Mouse (Mus musculus) intestine, embryonic 16.5 days (tissue): ENCODE results near the gene Gm45140. TPM values are rescaled to one million over a fixed set of nuclear protein-coding genes. Genes with fewer than 3 reads are reported as not detected.

Source experiments
- ATAC-seq: fragments of 200-750 bp; cut with Nextera tagmentation; 2 replicates; pipeline ENCODE4 v1.8.0; 2017; ENCODE audit warnings: moderate TSS enrichment, moderate library complexity
- H3K27ac ChIP-seq: fragments of 300-500 bp; sonication (generic); 2 replicates; pipeline ENCODE4 v1.5.1; 2014; ENCODE audit warnings: mild to moderate bottlenecking, low read length
- H3K27me3 ChIP-seq: fragments of 300-500 bp; sonication (generic); replicated peaks from 2 replicates; pipeline ENCODE4 v1.6.1; 2014; ENCODE audit warnings: low read length, control low read depth, mixed read lengths; ENCODE audit not compliant: control insufficient read depth, insufficient read depth
- H3K36me3 ChIP-seq: fragments of 300-500 bp; sonication (generic); 2 replicates; pipeline ENCODE4 v1.6.1; 2014; ENCODE audit warnings: low read length, control low read depth; ENCODE audit not compliant: control insufficient read depth, insufficient read depth
- H3K4me1 ChIP-seq: fragments of 300-500 bp; sonication (generic); 2 replicates; pipeline ENCODE4 v1.6.1; 2014; ENCODE audit warnings: low read length, control low read depth, mixed read lengths; ENCODE audit not compliant: control insufficient read depth, insufficient read depth
- H3K4me2 ChIP-seq: fragments of 300-500 bp; sonication (generic); 2 replicates; pipeline ENCODE4 v1.6.1; 2014; ENCODE audit warnings: low read depth, low read length, control low read depth
- H3K4me3 ChIP-seq: fragments of 300-500 bp; sonication (generic); 2 replicates; pipeline ENCODE4 v1.5.1; 2014; ENCODE audit warnings: mild to moderate bottlenecking, low read length
- H3K9ac ChIP-seq: fragments of 300-500 bp; sonication (generic); 2 replicates; pipeline ENCODE4 v1.6.1; 2014; ENCODE audit warnings: low read depth, low read length
- H3K9me3 ChIP-seq: fragments of 300-500 bp; sonication (generic); 2 replicates; pipeline ENCODE4 v1.6.1; 2016; ENCODE audit warnings: low read length, control low read depth; ENCODE audit not compliant: control insufficient read depth
- WGBS: fragments of 180-500 bp; shearing (Covaris S2); extraction: QIAGEN DNeasy Blood & Tissue Kit; methylation state at CpG from one replicate; pipeline ENCODE4 v1.1.7; 2014; 5-methylcytosine and 5-hydroxymethylcytosine counted together
- polyA plus RNA-seq: library from polyadenylated mRNA; unstranded; fragments of >200 nt; fragmentation: Nextera tagmentation; extraction: Ambion mirVana; gene quantifications from 2 replicates; pipeline ENCODE4 v1.2.1, GENCODE M21; 2015

Gm45140 gene
- polyA plus RNA-seq, 1 experiment from 2014 or later: 4.1 TPM

- H3K27me3 ChIP-seq: no peaks in the 10 kb centered on the region
- H3K4me3 ChIP-seq: no peak overlapping the region
- no peak for ATAC-seq
- H3K9ac ChIP-seq: 0 out of 2 replicates have a peak overlapping the region, but pooled peaks have one; percentile 49
- no peaks in the 10 kb centered on the region for H3K36me3 ChIP-seq
- peak overlapping the region; percentile 92 for H3K27ac ChIP-seq
- no peak overlapping the region for H3K4me2 ChIP-seq
- H3K9me3 ChIP-seq: no peaks in the 10 kb centered on the region
- peaks cover 29% of the 10 kb centered on the region for H3K4me1 ChIP-seq
- 92% methylated on average over 9 of the region's 9 CpGs for WGBS
Observed at GRCm38 (mm10) chr6:87788266-87788895, 47.2 kb downstream of the Gm45140 start.

- H3K4me1 ChIP-seq: peaks cover 29% of the 10 kb centered on the region
- no peak overlapping the region for H3K4me2 ChIP-seq
- 79% methylated on average over 6 of the region's 6 CpGs for WGBS
- H3K4me3 ChIP-seq: no peak overlapping the region
- peak overlapping the region; percentile 7; the same call in 1 of the 2 replicates for H3K27ac ChIP-seq
- no peak overlapping the region for H3K9ac ChIP-seq
- no peaks in the 10 kb centered on the region for H3K36me3 ChIP-seq
- no peaks in the 10 kb centered on the region for H3K27me3 ChIP-seq
- no peaks in the 10 kb centered on the region for H3K9me3 ChIP-seq
- ATAC-seq: no peak
Observed at GRCm38 (mm10) chr6:87787108-87787890, 48.3 kb downstream of the Gm45140 start.

- H3K27me3 ChIP-seq: no peaks in the 10 kb centered on the region
- no peak overlapping the region for H3K9ac ChIP-seq
- H3K4me1 ChIP-seq: peaks cover 29% of the 10 kb centered on the region
- 86% methylated on average over 5 of the region's 5 CpGs for WGBS
- H3K9me3 ChIP-seq: no peaks in the 10 kb centered on the region
- no peak overlapping the region for H3K27ac ChIP-seq
- H3K36me3 ChIP-seq: no peaks in the 10 kb centered on the region
- H3K4me3 ChIP-seq: no peak overlapping the region
- ATAC-seq: no peak
- H3K4me2 ChIP-seq: no peak overlapping the region
Observed at GRCm38 (mm10) chr6:87786621-87787020, 49.0 kb downstream of the Gm45140 start.

GRCm38 (mm10) chr6:87784033-87784432, 51.6 kb downstream of the Gm45140 start:
- Histone ChIP-seq H3K9me3 (no peaks in the 10 kb centered on the region), H3K4me2 (no peak overlapping the region), H3K4me3 (no peak overlapping the region), H3K27ac (no peak overlapping the region), H3K36me3 (no peaks in the 10 kb centered on the region), H3K4me1 (peaks cover 16% of the 10 kb centered on the region), H3K27me3 (no peaks in the 10 kb centered on the region), H3K9ac (no peak overlapping the region)
- no peak for ATAC-seq
- WGBS: 81% methylated on average over 8 of the region's 8 CpGs

- H3K27me3 ChIP-seq: no peaks in the 10 kb centered on the region
- H3K9ac ChIP-seq: no peak overlapping the region
- H3K4me3 ChIP-seq: no peak overlapping the region
- peaks cover 17% of the 10 kb centered on the region for H3K4me1 ChIP-seq
- ATAC-seq: no peak
- no peaks in the 10 kb centered on the region for H3K36me3 ChIP-seq
- H3K9me3 ChIP-seq: no peaks in the 10 kb centered on the region
- H3K27ac ChIP-seq: no peak overlapping the region
- 84% methylated on average over 10 of the region's 10 CpGs for WGBS
- H3K4me2 ChIP-seq: no peak overlapping the region
Observed at GRCm38 (mm10) chr6:87780546-87781301, 54.9 kb downstream of the Gm45140 start.

GRCm38 (mm10) chr6:87779174-87780165, 56.1 kb downstream of the Gm45140 start:
- H3K9me3 ChIP-seq: no peaks in the 10 kb centered on the region
- 0 out of 2 replicates have a peak overlapping the region, but pooled peaks have one; percentile 29 for H3K9ac ChIP-seq
- 87% methylated on average over 11 of the region's 11 CpGs for WGBS
- H3K36me3 ChIP-seq: no peaks in the 10 kb centered on the region
- no peak overlapping the region for H3K4me2 ChIP-seq
- H3K4me1 ChIP-seq: peaks cover 17% of the 10 kb centered on the region
- no peaks in the 10 kb centered on the region for H3K27me3 ChIP-seq
- peak; percentile 56 for ATAC-seq
- no peak overlapping the region for H3K4me3 ChIP-seq
- no peak overlapping the region for H3K27ac ChIP-seq

- no peaks in the 10 kb centered on the region for H3K36me3 ChIP-seq
- no peak overlapping the region for H3K4me3 ChIP-seq
- no peaks in the 10 kb centered on the region for H3K9me3 ChIP-seq
- WGBS: 69% methylated on average over 11 of the region's 11 CpGs
- peak overlapping the region; percentile 29; the same call in 1 of the 2 replicates for H3K9ac ChIP-seq
- ATAC-seq: peak; percentile 32
- H3K27ac ChIP-seq: peak overlapping the region; percentile 18; the same call in 1 of the 2 replicates
- peaks cover 17% of the 10 kb centered on the region for H3K4me1 ChIP-seq
- no peak overlapping the region for H3K4me2 ChIP-seq
- H3K27me3 ChIP-seq: no peaks in the 10 kb centered on the region
Observed at GRCm38 (mm10) chr6:87778294-87779173, 57.1 kb downstream of the Gm45140 start.

- Histone ChIP-seq H3K36me3 (no peaks in the 10 kb centered on the region), H3K27ac (peak within 1 kb of the TSS; percentile 18; the same call in 1 of the 2 replicates), H3K9ac (peak within 1 kb of the TSS; percentile 29; the same call in 1 of the 2 replicates), H3K9me3 (no peaks in the 10 kb centered on the region), H3K4me3 (no peak within 1 kb of the TSS), H3K4me1 (peaks cover 17% of the 10 kb centered on the region), H3K4me2 (no peak within 1 kb of the TSS), H3K27me3 (no peaks in the 10 kb centered on the region)
- 69% methylated on average over 2 of the region's 2 CpGs for WGBS
- 0 out of 2 replicates have a peak, but pooled peaks have one; percentile 24 for ATAC-seq
Observed at GRCm38 (mm10) chr6:87777842-87778241, 57.8 kb downstream of the Gm45140 start, which contains the start of gene Gp9. Gene Gp9, plus strand, starts transcription at chr6:87778072.
